ENCODE assay signal across 22 mouse cellular contexts in the genomic region with DNA sequence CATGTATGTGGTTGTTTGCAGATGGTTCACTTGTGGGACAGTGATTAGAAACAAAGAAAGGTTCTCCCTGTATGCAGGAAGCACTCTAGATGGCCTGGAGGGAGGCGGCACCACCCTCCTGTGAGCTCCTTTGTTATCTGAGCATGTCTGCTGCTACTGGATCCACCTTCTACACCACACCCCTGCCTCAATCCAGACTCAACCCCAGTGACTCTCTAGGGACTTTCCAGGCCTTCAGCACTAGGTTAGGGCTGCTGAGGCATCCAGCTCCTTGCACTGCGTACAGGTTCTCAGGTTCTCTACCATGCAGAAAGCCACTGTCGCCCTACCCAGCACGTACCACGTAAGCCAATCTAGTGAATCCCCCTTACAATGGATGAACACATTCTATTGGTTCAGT.
A peak's percentile ranks its signal among the peaks of the same experiment; 100 is the strongest.
DNase-seq lines count a peak whose midpoint lies in the region; ATAC-seq and TF ChIP-seq lines count a peak whose summit lies in the region.
"Had no signal": no experiment of that assay in that cellular context is flagged by ENCODE, and none has a peak within 500 bp of the region (broad histone marks: within the 10 kb centered on the region; RNA-seq: fewer than 3 reads in every experiment).

No protein-coding gene starts in this region.

- no peak for TF ChIP-seq CTCF in liver, embryonic 14.5 days (IDR thresholded peaks at IDR 0.05; ENCODE audit: low read depth)

- H3K27me3 ChIP-seq in hindbrain, embryonic 10.5 days (ENCODE audit: insufficient read depth, poor library complexity, severe bottlenecking): 0 out of 2 replicates have a peak, but pooled peaks cover 9% of the 10 kb centered on the region
- H3K27me3 ChIP-seq in hindbrain, embryonic 14.5 days (ENCODE audit: control insufficient read depth, insufficient read depth, low read length): no peaks in the 10 kb centered on the region
- no peaks in the 10 kb centered on the region for H3K27me3 ChIP-seq in liver, embryonic 14.5 days (ENCODE audit: control insufficient read depth, insufficient read depth, low read length)
- no peaks in the 10 kb centered on the region for H3K27me3 ChIP-seq in forebrain, embryonic 11.5 days (ENCODE audit: control insufficient read depth, insufficient read depth, low read length)
- H3K27me3 ChIP-seq: embryonic facial prominence, embryonic 15.5 days; heart, embryonic 12.5 days; hindbrain, embryonic 15.5 days; limb, embryonic 12.5 days; Patski had no signal

- 86% methylated on average over 5 of the region's 5 CpGs for WGBS in hindbrain, embryonic 10.5 days
- 88% methylated on average over 5 of the region's 5 CpGs for WGBS in hindbrain, embryonic 14.5 days
- 68% methylated on average over 5 of the region's 5 CpGs for WGBS in liver, embryonic 14.5 days (ENCODE audit: insufficient replicate concordance)
- 94% methylated on average over 5 of the region's 5 CpGs for WGBS in forebrain, embryonic 11.5 days

- no peak for TF ChIP-seq EP300 in liver, embryonic 14.5 days (IDR thresholded peaks at IDR 0.05; ENCODE audit: low read depth)

- no peak for DNase-seq in hindbrain, embryonic 10.5 days (ENCODE audit: low spot score)
- DNase-seq in hindbrain, embryonic 14.5 days (ENCODE audit: low spot score): no peak
- DNase-seq in ZHBTc4 (ENCODE audit: low read depth, low spot score): peak; percentile 95
- peak in 1 of 3 experiments; percentile 64 for DNase-seq in liver, embryonic 14.5 days (ENCODE audit: low read depth in 3 of 3, low spot score in 3 of 3)
- DNase-seq in forebrain, embryonic 11.5 days (ENCODE audit: low spot score): no peak
- no peak for DNase-seq in spleen, postnatal 14 days (ENCODE audit: low spot score in 2 of 2)
- no peak for DNase-seq in frontal cortex, adult 2 months (ENCODE audit: extremely low spot score in 1 of 2, low spot score in 1 of 2)
- DNase-seq: cerebellum, adult 11 months; cerebellum, postnatal 10 days; embryo, embryonic 11 days; forebrain, postnatal 0 days; heart, postnatal 14 days; kidney, postnatal 36 days; lung, adult 2 months; thymus, postnatal 25 days had no signal

- H3K4me1 ChIP-seq in hindbrain, embryonic 10.5 days (replicated peaks): peaks cover 56% of the 10 kb centered on the region
- H3K4me1 ChIP-seq in hindbrain, embryonic 14.5 days (replicated peaks; ENCODE audit: control insufficient read depth, insufficient read depth, low read length): peaks cover 8% of the 10 kb centered on the region
- H3K4me1 ChIP-seq in liver, embryonic 14.5 days (replicated peaks; ENCODE audit: control insufficient read depth in 2 of 2, insufficient read depth in 2 of 2, low read length in 1 of 2): peaks cover 10 to 42% of the 10 kb centered on the region in 2 experiments
- H3K4me1 ChIP-seq in forebrain, embryonic 11.5 days (replicated peaks; ENCODE audit: control insufficient read depth, insufficient read depth, low read length): peaks cover 6% of the 10 kb centered on the region; the same call in 1 of the 2 replicates

- no peak overlapping the region for H3K4me2 ChIP-seq in hindbrain, embryonic 14.5 days (replicated peaks)
- H3K4me2 ChIP-seq in liver, embryonic 14.5 days (ENCODE audit: low read depth): no peak overlapping the region
- H3K4me2 ChIP-seq in forebrain, embryonic 11.5 days (ENCODE audit: low read depth, low read length, severe bottlenecking): no peak overlapping the region
- H3K4me2 ChIP-seq: embryonic facial prominence, embryonic 15.5 days; heart, embryonic 12.5 days; hindbrain, embryonic 15.5 days; limb, embryonic 12.5 days had no signal

- H3K36me3 ChIP-seq in hindbrain, embryonic 10.5 days: no peaks in the 10 kb centered on the region
- H3K36me3 ChIP-seq in hindbrain, embryonic 14.5 days (replicated peaks; ENCODE audit: control insufficient read depth, insufficient read depth): no peaks in the 10 kb centered on the region
- H3K36me3 ChIP-seq in liver, embryonic 14.5 days (replicated peaks; ENCODE audit: control insufficient read depth, insufficient read depth, low read depth): no peaks in the 10 kb centered on the region
- H3K36me3 ChIP-seq in forebrain, embryonic 11.5 days (ENCODE audit: control insufficient read depth, insufficient read depth, low read length): no peaks in the 10 kb centered on the region
- H3K36me3 ChIP-seq: embryonic facial prominence, embryonic 15.5 days; heart, embryonic 12.5 days; hindbrain, embryonic 15.5 days; limb, embryonic 12.5 days; midbrain, embryonic 10.5 days had no signal

- no peak overlapping the region for H3K4me3 ChIP-seq in hindbrain, embryonic 10.5 days
- H3K4me3 ChIP-seq in hindbrain, embryonic 14.5 days (replicated peaks; ENCODE audit: low read length): no peak overlapping the region
- no peak overlapping the region for H3K4me3 ChIP-seq in liver, embryonic 14.5 days (ENCODE audit: insufficient read depth in 1 of 2, low read depth in 2 of 2, low read length in 2 of 2)
- H3K4me3 ChIP-seq in forebrain, embryonic 11.5 days (ENCODE audit: low read depth, low read length): no peak overlapping the region
- H3K4me3 ChIP-seq: embryonic facial prominence, embryonic 15.5 days; heart, embryonic 12.5 days; hindbrain, embryonic 15.5 days; limb, embryonic 12.5 days; midbrain, embryonic 10.5 days had no signal

- no peak overlapping the region for H3K9ac ChIP-seq in hindbrain, embryonic 14.5 days
- H3K9ac ChIP-seq in liver, embryonic 14.5 days (replicated peaks): no peak overlapping the region
- no peak overlapping the region for H3K9ac ChIP-seq in forebrain, embryonic 11.5 days (ENCODE audit: low read length)
- H3K9ac ChIP-seq: embryonic facial prominence, embryonic 15.5 days; forebrain, postnatal 0 days; heart, embryonic 12.5 days; hindbrain, embryonic 15.5 days; limb, embryonic 12.5 days had no signal

- no peaks in the 10 kb centered on the region for H3K9me3 ChIP-seq in hindbrain, embryonic 10.5 days
- H3K9me3 ChIP-seq in hindbrain, embryonic 14.5 days (ENCODE audit: control insufficient read depth, low read length): no peaks in the 10 kb centered on the region
- no peaks in the 10 kb centered on the region for H3K9me3 ChIP-seq in liver, embryonic 14.5 days (ENCODE audit: control insufficient read depth, low read length)
- no peaks in the 10 kb centered on the region for H3K9me3 ChIP-seq in forebrain, embryonic 11.5 days (ENCODE audit: control insufficient read depth, low read length)
- H3K9me3 ChIP-seq: embryonic facial prominence, embryonic 15.5 days; heart, embryonic 12.5 days; hindbrain, embryonic 15.5 days; limb, embryonic 12.5 days; midbrain, embryonic 10.5 days had no signal

- ATAC-seq in hindbrain, embryonic 14.5 days (ENCODE audit: low FRiP score): no peak
- peak; percentile 68 for ATAC-seq in liver, embryonic 14.5 days (ENCODE audit: insufficient read depth)
- no peak for ATAC-seq in forebrain, embryonic 11.5 days (replicated peaks; ENCODE audit: low FRiP score)
- ATAC-seq: forebrain, postnatal 0 days; intestine, embryonic 16.5 days; Patski had no signal

- H3K27ac ChIP-seq in hindbrain, embryonic 10.5 days: peak overlapping the region; percentile 29; the same call in 1 of the 2 replicates
- H3K27ac ChIP-seq in hindbrain, embryonic 14.5 days: no peak overlapping the region
- no peak overlapping the region for H3K27ac ChIP-seq in liver, embryonic 14.5 days
- no peak overlapping the region for H3K27ac ChIP-seq in forebrain, embryonic 11.5 days (ENCODE audit: low read depth, low read length)
- H3K27ac ChIP-seq: embryonic facial prominence, embryonic 15.5 days; hindbrain, embryonic 15.5 days; limb, embryonic 12.5 days; midbrain, embryonic 10.5 days had no signal
